Mouse (Mus musculus) thymus, adult 2 months (tissue): ENCODE measurements around the gene Nudt22.

ENCODE experiments used
- CTCF ChIP-seq: fragments of 200-500 bp; IDR thresholded peaks from 2 replicates; pipeline ENCODE4 v1.5.1; 2012; ENCODE audit warnings: mild to moderate bottlenecking, control low read depth, low read length, moderate library complexity, borderline replicate concordance; ENCODE audit not compliant: control insufficient read depth, poor library complexity, insufficient read depth; ENCODE audit errors: extremely low read depth
- POLR2A ChIP-seq: fragments of 200-500 bp; IDR thresholded peaks from 2 replicates; pipeline ENCODE4 v1.6.1; 2012; ENCODE audit warnings: mild to moderate bottlenecking, low read length, control low read depth, moderate library complexity; ENCODE audit not compliant: control insufficient read depth, poor library complexity, insufficient read depth; ENCODE audit errors: extremely low read depth

DNA sequence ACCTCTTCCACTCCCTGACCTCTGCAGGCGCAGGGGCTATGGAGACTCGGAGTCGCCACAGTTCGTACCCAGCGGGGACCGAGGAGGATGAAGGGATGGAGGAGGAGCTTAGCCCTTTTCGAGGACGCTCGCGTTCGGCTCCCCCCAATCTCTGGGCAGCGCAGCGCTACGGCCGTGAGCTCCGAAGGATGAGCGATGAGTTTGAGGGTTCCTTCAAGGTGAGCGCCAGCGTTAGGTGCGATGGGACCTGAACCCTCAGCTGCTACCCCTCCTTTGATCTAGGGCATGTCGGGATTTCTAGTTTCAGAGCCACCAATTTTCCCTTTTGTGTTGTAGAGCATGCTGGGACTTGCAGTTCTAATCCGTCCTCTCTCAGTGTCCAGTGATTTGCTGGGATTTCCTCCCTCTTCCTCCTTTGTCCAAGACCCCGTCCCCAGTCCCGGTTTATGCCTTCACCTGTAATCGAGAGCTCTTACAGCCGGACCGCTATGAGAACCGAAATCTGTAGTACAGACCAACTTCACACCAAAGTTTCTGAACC, 45.2 kb downstream of the Nudt22 start:
- TF ChIP-seq CTCF (no peak), POLR2A (no peak)
